Mouse (Mus musculus) left cerebral cortex, adult 2 months (tissue): Measurements from ENCODE around the gene Litaf. TPM values are rescaled to one million over a fixed set of nuclear protein-coding genes. Genes with fewer than 3 reads are reported as not detected.

Experiments used
- DNase-seq, 2 experiments: peaks; one replicate each; pipeline ENCODE4 v3.0.0; 2021 to 2022; ENCODE audit warnings: low spot score in 2 of 2, mixed read lengths in 1 of 2; ENCODE audit errors: extremely low spot score in 1 of 2
- H3K27ac ChIP-seq: fragments of 200-600 bp; 2 replicates; pipeline ENCODE4 v1.8.1; 2022
- H3K4me3 ChIP-seq: fragments of 200-600 bp; 2 replicates; pipeline ENCODE4 v1.8.1; 2022
- CTCF ChIP-seq: fragments of 200-600 bp; IDR thresholded peaks from 2 replicates; pipeline ENCODE4 v1.8.1; 2022; ENCODE audit warnings: antibody characterized with exemption, mild to moderate bottlenecking, moderate library complexity
- intact Hi-C: fragments of 180-260 bp; cut with DNase I; formaldehyde crosslinking; loops from one replicate; pipeline ENCODE4 v1.15.1; 2025
- total RNA-seq, 2 experiments: library from RNA; stranded (reverse); gene quantifications; 2 replicates each; pipeline ENCODE4 v1.2.3; 2021

The Litaf gene
- total RNA-seq, 2 experiments from 2014 or later, result 9.1 to 14.1 TPM

GRCm38 (mm10) chr16:10947724-10948123 lies 118.2 kb downstream of the Litaf start:
- Histone ChIP-seq H3K27ac (no peak overlapping the region), H3K4me3 (no peak overlapping the region)
- no peak for TF ChIP-seq CTCF
- no peak for DNase-seq
- intact Hi-C loops, result no loop called here

GRCm38 (mm10) chr16:10945381-10946127 lies 120.4 kb downstream of the Litaf start:
- no peak overlapping the region for H3K4me3 ChIP-seq
- DNase-seq, result no peak
- intact Hi-C loops, result no loop called here

GRCm38 (mm10) chr16:10944545-10944944 lies 121.4 kb downstream of the Litaf start:
- no peak for DNase-seq
- intact Hi-C loops, result no loop called here
- peak; percentile 16; the same call in 1 of the 2 replicates for TF ChIP-seq CTCF
- Histone ChIP-seq H3K4me3 (no peak overlapping the region), H3K27ac (no peak overlapping the region)

More at GRCm38 (mm10) chr16:10945381-10946127, 120.4 kb downstream of the Litaf start:
- no peak for TF ChIP-seq CTCF
- no peak overlapping the region for H3K27ac ChIP-seq

- intact Hi-C loops, result no loop called here
- no peak for DNase-seq
- H3K27ac ChIP-seq, result no peak overlapping the region
- TF ChIP-seq CTCF, result no peak
- no peak overlapping the region for H3K4me3 ChIP-seq
These were observed 122.7 kb downstream of the Litaf start for GRCm38 (mm10) chr16:10943257-10943656.

GRCm38 (mm10) chr16:10940661-10941060 lies 125.3 kb downstream of the Litaf start:
- TF ChIP-seq CTCF, result no peak
- intact Hi-C loops, result no loop called here
- H3K27ac ChIP-seq, result no peak overlapping the region
- no peak for DNase-seq
- no peak overlapping the region for H3K4me3 ChIP-seq

GRCm38 (mm10) chr16:10939932-10940331 lies 126.0 kb downstream of the Litaf start:
- DNase-seq, result no peak
- intact Hi-C loops, result no loop called here
- H3K4me3 ChIP-seq, result no peak overlapping the region
- TF ChIP-seq CTCF, result no peak
- no peak overlapping the region for H3K27ac ChIP-seq

GRCm38 (mm10) chr16:10937497-10937896 lies 128.5 kb downstream of the Litaf start:
- TF ChIP-seq CTCF, result no peak

GRCm38 (mm10) chr16:10936700-10937319 lies 129.1 kb downstream of the Litaf start:
- intact Hi-C loops, result no loop called here
- no peak for DNase-seq
- Histone ChIP-seq H3K27ac (no peak overlapping the region), H3K4me3 (no peak overlapping the region)
- TF ChIP-seq CTCF, result no peak

More at GRCm38 (mm10) chr16:10937497-10937896, 128.5 kb downstream of the Litaf start:
- H3K27ac ChIP-seq, result no peak overlapping the region
- no peak for DNase-seq
- no peak overlapping the region for H3K4me3 ChIP-seq
- intact Hi-C loops, result no loop called here

GRCm38 (mm10) chr16:10934047-10934446 lies 131.9 kb downstream of the Litaf start:
- intact Hi-C loops, result no loop called here
- H3K27ac ChIP-seq, result no peak overlapping the region
- DNase-seq, result no peak
- H3K4me3 ChIP-seq, result no peak overlapping the region
- no peak for TF ChIP-seq CTCF

GRCm38 (mm10) chr16:10933372-10933771 lies 132.6 kb downstream of the Litaf start:
- intact Hi-C loops, result no loop called here
- no peak for DNase-seq
- no peak for TF ChIP-seq CTCF
- no peak overlapping the region for H3K27ac ChIP-seq
- H3K4me3 ChIP-seq, result no peak overlapping the region

- intact Hi-C loops, result no loop called here
- no peak for TF ChIP-seq CTCF
- no peak for DNase-seq
- Histone ChIP-seq H3K4me3 (no peak overlapping the region), H3K27ac (no peak overlapping the region)
These were observed 138.9 kb downstream of the Litaf start for GRCm38 (mm10) chr16:10927026-10927425.

- intact Hi-C loops, result no loop called here
- no peak for DNase-seq
- no peak for TF ChIP-seq CTCF
- Histone ChIP-seq H3K4me3 (no peak overlapping the region), H3K27ac (no peak overlapping the region)
These were observed 140.3 kb downstream of the Litaf start for GRCm38 (mm10) chr16:10925591-10926180.
